Mouse (Mus musculus) ovary, postnatal 14 days (tissue): ENCODE results near the gene Gm38392.
A peak's percentile ranks its signal among the peaks of the same experiment; 100 is the strongest.

Experiments used
- DNase-seq: peaks from one replicate; pipeline ENCODE4 v3.0.0; 2022; ENCODE audit warnings: low spot score

The Gm38392 gene

DNA sequence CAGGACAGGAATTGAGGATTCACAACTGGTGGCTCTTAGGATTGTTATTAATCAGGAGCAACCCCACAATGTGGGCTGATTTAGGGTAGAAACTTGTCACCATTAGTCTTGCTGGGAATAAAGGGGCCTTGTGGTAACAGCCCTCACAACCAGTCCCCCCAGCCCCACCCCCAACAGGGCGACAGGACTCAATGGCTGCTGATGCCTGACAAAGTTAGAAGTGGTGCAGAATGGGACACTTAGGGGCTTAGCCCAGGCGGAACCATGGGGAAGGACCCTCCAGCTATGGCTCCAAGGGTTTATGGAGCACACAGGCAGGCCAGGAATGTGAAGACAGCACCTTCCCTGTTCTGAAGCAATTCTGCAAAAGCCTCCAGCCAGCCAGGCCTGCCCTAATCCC lies 51.4 kb downstream of the Gm38392 start:
- no peak for DNase-seq

DNA sequence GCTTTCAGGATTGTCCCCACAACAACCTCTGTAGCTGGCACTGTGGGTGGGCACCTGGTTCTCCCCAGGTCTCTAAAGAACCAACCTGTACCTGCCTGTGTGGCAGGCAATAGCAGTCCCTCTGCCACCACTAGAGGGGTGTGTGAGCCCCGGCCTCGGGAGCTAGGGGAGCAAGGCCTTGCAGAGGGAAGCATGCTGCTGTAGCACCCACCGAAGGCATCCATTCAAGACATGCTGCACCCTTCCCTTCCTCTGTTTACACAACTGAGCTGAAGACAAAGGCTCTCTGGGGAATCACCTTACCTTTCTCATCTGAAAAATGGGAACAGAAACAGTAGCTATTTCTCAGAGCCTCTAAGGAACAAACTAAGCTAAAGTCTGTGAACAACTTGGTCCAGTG lies 51.8 kb downstream of the Gm38392 start:
- no peak for DNase-seq

DNA sequence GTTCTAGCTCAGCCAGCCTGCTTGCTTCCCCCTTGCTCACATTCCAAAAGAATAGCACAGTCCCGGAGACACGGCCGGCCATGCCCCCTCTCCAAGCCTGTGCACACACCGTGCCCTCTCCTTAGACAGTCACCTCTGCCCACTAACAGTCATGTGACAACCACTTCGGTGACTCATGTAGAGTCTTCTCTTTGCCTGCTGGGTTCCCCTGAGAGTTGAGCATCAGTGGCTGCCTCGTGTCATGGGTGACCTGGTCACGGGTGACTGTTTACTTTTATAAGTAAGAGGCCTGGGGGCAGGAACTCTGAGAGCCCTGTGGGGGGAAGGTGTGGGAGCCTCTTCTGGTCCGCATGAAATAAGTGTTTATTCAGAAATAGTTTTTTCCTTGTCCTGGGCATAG lies 53.0 kb downstream of the Gm38392 start:
- DNase-seq, result no peak

DNA sequence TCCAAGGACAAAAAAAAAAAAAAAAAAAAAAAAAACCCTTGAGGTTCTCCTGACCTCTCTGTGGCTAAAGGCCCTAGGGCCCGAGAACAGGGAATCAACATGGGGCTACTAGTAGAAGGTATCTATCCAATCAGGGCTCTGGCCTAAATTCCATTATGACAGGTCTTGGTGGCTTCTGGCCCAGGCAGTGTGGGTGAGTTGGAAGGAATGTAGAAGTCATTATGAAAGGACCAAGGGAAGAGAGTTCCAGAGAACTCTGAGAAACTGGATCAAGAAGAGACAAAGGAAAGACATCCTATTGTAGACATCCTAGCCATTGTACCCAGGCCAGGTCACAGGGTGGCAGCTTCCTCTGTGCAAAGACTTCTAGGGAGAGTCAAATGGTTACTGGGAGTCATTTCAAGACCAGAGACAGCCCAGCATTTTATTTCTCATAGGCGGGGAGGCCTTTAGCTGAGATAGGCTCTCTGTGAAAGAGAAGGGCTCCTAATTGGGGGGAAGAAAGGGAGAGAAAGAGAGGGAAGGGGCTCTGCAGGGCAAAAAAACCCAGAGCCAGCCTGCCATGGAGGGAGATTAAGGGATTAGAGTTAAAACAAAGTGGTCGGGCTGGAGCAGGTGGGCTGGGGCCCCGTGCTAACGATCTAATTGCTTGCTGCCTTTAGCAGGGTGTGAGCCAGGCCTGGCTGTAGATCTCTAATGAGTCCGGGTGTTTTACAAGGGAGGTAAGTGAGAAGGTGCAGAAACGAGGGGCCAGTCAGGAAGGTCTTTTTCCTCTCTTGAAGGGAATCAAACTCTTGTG lies 54.0 kb downstream of the Gm38392 start:
- DNase-seq, result no peak

DNA sequence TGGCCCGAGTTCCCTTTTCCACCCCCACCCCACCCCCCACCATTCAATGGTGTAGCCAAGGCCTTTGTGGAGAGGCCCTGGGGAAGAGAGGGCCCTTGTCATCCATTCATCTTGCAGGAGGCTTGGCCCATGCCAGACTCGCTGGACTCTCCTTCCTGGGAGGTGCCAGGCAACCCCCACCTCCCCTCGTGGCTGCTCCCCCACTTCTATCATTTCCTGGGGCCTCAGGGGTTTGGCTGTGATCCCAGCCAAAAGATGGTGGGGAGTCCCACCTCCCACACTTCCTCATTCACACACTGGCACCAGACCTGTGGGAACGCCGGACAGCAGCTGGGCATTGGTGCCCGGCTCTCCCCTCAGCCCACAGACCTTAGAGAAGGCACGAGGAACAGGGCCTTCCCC lies 54.7 kb downstream of the Gm38392 start:
- DNase-seq, result no peak

DNA sequence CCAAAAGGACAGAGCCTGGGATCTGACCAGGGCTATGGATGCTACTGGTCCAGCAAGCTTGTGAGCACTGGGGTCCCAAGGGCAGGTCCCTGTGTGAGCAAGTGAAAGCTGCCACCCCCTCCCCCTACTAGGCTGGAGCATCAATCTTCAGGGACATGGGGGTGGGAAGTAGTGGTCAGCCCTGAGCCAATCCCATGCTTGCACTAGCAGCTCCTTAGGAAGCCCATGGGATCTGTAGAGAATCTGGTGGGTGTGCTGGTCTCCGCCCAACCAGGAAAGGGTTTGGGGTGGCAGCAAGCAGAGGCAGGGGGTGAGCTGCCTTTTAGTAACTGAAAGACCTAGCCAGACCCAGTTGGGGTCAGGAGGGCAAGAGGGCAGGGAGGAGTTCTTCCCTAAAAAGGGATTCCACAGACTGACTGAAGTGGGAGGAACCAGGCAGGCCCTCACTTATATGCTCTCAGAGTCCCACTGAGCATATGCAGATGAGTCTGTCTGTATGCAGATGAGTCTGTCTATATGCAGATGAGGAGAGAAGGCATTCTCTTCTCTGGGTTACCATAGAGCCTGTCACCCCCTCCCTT lies 55.9 kb downstream of the Gm38392 start:
- DNase-seq, result no peak

DNA sequence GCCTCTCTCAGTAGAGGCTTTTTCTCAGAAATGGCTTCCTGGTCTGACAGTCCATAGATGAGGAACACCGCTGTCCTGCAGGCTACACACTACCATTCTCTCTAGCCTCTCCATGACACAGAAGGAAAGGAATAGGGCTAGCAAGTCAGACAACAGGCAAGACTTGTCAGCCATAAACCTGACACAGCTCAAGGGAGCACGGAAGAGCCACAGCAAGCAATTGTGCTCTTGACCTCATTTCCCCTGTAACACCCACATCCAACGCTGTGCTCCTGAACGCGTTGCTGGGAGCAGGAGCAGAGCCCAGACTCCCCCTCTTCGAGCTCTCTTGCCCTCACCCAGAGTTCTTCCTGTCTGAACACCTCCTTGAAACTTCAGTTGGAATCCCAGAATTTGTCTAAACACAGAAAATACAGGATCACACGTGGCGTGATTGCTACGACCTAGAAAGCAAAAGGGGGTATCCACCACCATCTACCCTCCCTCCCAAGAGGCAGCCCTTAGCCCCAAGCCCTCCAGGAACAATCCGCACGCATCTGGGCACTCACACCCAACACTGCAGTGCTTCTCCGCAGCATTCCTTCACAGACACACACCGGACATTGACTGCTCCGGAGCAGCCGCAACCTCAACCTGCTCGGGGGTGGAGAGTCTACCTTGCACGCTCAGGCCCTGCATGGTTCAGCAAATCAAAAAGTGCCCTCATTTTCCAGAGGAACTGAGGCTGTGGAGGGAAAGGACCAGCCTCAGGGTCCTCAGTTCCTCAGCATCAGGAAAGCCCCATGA lies 56.6 kb downstream of the Gm38392 start:
- DNase-seq, result no peak

DNA sequence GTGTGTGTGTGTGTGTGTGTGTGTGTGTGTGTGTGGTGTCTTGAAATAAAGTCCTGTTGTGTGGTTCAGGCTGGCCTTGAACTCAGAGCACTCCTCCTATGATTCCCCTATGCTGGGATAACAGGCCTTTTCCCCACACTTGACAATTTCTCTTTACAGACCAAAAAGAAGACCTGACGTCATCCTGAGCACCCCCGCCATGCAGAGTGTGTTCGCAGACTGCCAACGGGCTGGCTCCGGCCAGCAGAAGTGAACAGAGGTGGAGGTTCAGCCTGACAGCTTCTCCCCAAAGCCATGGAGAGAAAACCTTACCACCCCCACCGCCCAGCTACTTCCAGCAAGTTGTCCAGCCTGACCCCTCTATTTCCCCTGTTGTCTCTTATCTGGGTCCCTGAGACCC lies 57.5 kb downstream of the Gm38392 start:
- no peak for DNase-seq

DNA sequence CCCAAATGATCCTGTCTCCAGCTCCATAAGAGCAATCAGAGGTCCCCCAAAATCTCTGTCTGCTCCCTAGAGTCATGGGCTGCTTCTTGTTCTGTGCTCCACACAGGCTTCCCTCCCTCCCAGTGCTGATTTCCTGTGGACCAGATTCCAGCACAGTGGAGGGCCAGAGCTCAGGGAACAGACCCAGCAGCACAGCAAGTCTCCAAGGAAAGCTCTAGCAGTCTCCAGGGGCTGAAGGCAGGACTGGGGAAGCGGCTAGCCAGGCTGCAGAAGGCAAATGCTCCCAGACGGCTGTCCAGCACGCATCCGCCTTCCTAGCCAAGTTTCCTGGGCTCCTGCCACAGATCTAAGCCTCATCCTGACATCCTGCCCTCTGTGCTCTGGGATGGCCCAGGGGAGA lies 58.1 kb downstream of the Gm38392 start:
- DNase-seq, result no peak

DNA sequence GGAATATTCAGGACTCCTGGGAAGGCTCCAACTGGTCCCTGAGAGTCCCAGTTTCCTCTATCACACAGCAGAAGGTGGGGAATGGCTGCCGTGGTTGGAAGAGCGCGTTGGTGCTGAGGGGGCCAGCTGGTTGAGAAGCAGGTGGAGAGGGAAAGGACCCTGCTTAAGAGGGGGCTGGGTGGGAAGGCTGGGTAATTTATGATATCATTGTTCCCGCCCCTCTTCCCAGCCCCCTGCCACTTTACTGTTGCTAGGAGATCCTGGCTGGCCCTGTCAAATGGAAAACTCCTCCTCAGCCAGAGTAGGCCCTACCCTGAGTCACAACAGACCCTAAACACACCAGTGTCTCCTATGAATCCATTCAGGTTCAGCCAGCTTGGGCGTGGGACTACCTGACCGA lies 59.0 kb downstream of the Gm38392 start:
- DNase-seq, result no peak

DNA sequence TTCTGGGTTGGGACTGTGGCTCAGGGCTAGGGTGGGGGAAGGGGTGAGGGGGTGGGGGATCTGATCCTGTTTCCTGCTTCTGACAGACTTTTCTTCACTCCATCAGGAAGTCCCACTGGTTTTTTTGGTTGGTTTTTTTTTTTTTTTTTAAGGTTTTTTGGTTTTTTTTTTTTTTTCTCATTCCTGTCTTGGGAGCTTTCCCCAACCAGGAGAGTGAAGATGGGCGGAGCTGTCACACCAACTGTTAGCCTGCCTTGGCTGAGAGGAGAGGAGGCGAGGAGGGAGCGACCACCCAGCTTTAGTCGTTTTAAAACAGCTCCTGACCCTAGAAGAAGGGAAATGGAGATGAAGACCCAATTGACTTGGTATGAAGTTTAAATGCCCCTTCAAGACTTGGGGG lies 59.8 kb downstream of the Gm38392 start:
- DNase-seq, result no peak

DNA sequence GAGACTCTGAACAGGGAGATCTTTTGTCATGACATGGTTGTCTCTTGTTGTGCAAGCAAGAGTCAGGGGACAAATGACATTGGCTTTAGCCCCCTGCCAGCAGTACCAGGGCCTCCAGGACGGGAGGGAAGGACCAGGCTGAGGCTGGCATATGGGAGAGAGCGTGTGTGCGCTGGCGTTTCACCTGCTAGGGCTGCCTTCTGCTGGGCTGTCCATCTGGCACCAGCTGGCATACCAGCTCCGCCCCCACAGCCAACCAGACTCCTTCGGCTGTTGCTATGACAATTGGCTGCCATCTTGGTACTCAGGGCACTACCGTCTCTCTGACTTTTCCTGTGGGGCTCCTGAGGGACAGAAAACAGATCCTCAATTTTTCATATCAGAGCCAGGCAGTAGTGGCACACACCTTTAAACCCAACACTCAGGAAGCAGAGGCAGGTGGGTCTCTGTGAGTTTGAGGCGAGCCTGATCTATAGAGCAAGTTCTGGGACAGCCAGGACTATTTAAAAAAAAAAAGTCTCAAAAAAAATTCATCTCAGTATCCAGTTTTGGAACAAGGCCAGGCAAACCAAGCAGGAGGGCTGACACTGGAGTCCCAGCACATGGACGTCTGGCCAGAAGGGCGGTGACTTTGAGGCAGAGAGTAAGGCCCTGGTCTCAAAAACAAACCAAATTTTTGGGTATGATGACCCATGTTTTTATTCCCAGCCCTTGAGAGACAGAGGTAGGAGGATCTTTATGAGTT lies 60.7 kb downstream of the Gm38392 start:
- DNase-seq, result no peak

DNA sequence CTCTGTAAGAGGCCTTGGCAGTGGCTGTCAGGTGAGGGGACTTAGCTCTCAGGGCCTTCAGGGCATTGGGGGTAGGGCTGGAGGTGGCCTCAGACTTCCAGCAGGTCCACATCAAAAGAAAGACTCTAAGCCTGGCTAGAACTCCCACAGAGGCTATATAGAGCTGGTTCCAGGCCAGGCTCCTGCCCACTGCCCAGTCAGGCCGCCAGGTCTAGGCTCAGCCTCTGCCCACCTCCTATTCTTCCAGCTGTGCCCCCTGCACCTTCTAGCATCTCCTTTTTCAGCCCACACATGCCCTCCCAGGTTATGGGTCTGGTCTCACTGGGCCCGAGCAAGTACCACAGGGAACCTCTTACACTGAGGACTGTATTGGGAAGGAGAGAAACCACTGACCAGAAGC lies 62.1 kb downstream of the Gm38392 start:
- DNase-seq, result no peak

DNA sequence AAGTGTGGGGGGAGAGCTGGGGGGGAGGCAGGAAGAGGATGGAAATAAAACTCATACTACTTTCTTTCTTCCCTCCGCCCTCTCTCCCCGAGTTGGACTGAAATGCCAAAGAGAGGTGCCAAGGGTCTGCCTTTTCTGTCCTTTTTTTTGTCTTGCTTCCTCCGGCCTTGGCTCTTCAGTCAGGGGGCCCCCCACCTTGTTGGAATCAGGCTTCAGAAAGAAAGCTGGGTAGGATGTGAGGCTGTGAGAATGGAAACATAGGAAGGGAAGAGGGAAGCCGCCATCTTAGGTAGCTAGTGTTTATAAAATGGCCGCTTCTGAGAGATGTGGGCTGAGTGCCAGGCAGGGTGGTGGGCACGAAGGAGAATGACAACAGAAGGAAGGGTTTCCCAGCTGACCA lies 64.6 kb downstream of the Gm38392 start:
- no peak for DNase-seq

DNA sequence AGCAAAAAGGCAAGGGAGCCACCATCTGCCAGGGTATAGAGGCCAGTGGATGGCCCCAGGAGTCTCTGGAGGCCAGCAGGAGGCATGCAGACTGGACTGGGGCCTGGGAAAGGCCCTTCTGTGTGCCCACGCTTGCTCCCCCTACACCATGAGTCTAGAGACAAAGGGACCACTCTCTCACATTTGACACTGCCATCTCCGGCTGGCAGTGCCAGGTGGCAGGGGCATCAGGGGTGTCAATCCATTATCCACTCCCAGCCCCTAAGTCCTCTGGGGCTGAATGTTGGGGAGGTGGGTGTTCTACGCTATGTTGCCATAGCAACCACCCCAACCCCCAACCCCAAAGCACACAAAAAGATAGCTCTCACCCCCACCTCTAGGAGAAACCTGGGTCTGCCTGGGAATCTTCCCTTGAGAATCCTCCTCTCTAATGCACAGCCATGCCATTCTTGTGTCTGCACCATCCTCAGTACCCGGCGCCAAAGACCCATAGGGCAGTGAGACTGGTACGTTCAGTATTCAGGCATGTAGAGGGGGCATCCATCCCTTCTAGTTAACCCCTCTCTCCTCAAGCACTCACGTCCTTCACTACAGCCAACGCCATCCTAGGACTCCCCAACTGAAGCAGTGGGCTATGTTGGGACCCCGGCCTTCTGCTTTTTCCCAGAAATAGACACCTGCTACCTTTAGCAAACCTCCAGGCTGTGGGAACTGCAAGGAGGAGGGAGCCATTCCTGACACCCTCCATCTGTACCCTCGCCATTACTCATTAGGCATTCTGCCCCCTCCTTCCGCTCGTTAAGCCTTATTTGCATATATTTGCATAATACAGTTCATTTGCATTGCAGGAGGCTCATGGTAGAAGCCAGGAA lies 65.3 kb downstream of the Gm38392 start:
- no peak for DNase-seq

DNA sequence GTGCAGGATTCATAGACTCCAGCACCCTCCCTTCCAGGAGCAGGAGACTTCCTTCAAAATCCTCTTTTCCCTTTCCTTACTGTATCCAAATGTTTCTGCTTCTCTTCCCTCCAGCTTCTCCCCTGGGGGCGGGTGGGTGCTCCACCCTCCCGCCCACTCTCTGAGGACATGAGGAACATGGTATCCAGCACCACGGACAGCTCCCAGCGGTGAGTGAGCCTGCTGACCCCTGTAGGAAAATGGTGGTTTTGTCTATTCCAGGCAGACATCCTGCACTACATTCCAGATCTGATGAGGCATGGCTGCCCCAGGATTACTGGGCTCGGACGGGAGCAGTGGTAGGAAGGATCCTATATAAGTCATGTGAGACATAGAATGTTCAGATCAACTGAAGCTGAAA lies 66.2 kb downstream of the Gm38392 start:
- peak; percentile 78 for DNase-seq

DNA sequence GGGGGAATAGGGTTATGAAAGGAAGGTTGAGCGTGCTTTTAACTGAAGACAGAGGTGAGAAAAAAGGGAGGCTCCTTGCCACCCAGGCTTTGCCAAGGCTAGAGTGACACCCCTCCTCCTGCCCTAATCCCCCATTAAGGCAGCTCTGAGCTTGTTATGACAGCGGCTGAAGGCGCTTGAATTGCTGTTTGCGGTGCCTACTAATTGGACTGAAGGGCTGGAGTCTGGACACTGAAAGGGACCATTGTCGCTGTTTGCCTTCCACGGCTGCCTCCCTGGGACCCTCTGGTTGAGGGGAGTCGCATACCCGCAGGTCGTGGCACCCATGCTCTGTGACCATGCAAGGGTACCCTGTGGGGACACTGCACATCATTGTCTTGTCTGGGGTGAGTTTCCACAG lies 67.1 kb downstream of the Gm38392 start:
- no peak for DNase-seq

DNA sequence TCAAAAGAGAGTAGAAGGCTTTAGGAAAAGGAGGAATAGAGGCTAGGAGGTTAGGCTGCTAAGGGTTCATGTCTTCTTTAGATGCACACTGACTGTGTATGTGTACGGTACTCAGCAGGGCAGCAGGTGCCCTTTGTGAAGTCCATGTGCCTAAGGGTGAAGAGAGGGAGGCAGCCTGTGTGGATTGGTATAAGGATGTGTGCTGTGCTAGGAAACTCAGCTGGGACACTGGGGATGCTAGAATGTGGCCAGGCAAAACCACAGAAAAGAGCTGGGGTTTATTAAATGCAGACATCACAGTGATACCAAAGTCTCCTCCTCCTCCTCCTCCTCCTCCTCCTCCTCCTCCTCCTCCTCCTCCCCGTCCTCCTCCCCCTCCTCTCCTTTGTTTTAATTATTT lies 69.3 kb downstream of the Gm38392 start:
- no peak for DNase-seq

DNA sequence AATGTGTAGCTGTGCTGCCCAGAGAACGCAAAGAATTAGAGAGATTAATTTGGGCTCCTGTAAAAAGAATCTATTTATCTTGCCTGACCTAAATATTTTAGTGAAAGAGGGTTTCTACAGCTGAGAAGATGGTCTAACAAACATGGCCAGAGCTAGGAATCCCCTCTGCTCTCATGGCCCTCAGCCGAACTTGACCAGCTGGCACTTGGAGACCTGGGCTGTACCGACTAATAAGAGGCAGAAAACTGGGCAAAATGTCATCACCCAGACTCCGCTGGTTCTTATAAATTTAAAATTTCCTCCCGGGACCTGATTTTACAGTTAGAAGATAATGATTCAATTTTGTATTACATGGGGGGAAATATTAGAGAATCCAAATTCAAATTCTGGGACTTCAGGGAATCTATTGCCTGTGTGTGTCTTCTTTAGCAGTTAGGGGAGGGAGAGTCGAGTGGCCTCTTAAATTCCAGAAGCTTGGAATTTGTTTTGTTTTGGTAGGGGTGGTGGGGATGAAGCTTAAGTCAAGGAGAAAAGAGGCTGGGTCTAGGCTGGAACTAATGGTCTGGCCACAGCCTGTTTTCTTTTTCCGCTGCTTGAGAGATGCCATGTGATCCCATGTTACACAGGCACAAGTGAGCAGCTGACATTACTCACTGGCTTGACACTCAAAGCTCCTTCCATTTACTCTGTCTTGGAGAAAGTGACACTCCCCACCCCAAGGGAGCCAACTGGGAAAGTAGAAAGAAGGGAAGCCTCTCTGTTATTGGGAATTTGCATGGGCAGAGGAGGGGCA lies 70.3 kb downstream of the Gm38392 start:
- DNase-seq, result no peak

DNA sequence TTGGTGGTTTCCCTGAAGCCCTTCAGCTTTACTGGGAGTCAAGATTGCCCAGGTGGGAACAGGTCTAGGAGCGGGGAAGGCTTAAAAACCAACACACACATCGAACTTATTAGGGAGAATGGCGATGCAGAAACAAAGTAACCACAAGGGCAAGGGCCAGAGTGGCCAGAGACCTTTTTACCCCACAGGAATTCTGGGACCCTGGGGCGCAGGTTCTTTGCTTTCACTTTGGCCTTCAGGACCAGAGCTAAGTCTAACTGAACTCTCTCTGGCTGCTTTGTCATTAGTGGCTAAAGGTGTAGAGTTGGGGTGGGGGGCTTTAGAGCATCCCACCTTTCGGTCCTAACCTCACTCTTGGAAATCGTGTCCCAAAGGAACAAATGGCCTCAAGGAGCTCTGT lies 70.9 kb downstream of the Gm38392 start:
- DNase-seq, result no peak

DNA sequence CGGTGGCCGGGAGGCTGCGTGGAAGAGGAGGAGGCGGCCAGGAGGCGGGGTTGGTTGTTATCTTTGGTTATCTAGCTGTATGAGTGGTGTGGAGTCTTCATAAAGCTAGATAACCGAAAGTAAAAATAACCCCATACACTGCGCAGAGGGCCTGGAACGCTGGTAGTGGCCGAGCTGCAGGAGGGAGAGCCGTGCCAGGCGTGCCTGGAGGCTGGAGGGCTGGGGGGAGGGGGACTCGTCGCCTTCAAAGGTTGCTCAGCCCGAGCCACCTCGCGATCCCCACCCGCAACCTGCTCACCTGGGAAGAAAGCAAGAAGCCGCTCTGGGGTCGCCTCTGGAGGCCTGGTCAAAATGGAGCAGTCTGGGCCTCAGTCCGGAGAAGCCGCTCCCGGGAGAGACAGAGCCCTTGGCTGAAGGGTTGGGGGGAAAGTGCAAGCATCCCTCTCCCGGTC lies 71.4 kb downstream of the Gm38392 start:
- DNase-seq, result no peak
